Mouse (Mus musculus): Measurements from ENCODE around the gene Cttnbp2nl. TPM values are rescaled to one million over a fixed set of nuclear protein-coding genes. Genes with fewer than 3 reads are reported as not detected.
A peak's percentile ranks its signal among the peaks of the same experiment; 100 is the strongest.

The Cttnbp2nl gene
- polyA plus RNA-seq, 1 experiment from 2014 or later = 82.1 TPM

- Histone ChIP-seq H3K4me2 (replicated peaks; ENCODE audit: low read depth, low read length) (peak overlapping the region; percentile 70), H3K36me3 (ENCODE audit: insufficient read depth, low read length) (no peaks in the 10 kb centered on the region), H3K9me3 (ENCODE audit: low read length) (no peaks in the 10 kb centered on the region), H3K4me3 (ENCODE audit: low read depth, low read length) (peak overlapping the region; percentile 51), H3K9ac (replicated peaks; ENCODE audit: low read depth) (peak overlapping the region; percentile 58), H3K4me1 (ENCODE audit: insufficient read depth, low read depth, low read length) (no peaks in the 10 kb centered on the region), H3K27me3 (replicated peaks; ENCODE audit: insufficient read depth, low read length) (0 out of 2 replicates have a peak, but pooled peaks cover 7% of the 10 kb centered on the region), H3K27ac (ENCODE audit: low read length) (peak overlapping the region; percentile 71)
- peak; percentile 87 for DNase-seq (ENCODE audit: low spot score)
- WGBS = under 1% methylated on average over 48 of the region's 49 CpGs
- TF ChIP-seq CTCF (IDR thresholded peaks at IDR 0.05) (peak; percentile 89), EP300 (IDR thresholded peaks at IDR 0.05) (no peak)
- ATAC-seq = peak; percentile 88
These were observed 85.2 kb downstream of the Cttnbp2nl start for GRCm38 (mm10) chr3:104967548-104968300.

- Histone ChIP-seq H3K4me2 (replicated peaks; ENCODE audit: low read depth, low read length) (no peak overlapping the region), H3K4me1 (ENCODE audit: insufficient read depth, low read depth, low read length) (no peaks in the 10 kb centered on the region), H3K36me3 (ENCODE audit: insufficient read depth, low read length) (no peaks in the 10 kb centered on the region), H3K9me3 (ENCODE audit: low read length) (no peaks in the 10 kb centered on the region), H3K9ac (replicated peaks; ENCODE audit: low read depth) (no peak overlapping the region), H3K27me3 (replicated peaks; ENCODE audit: insufficient read depth, low read length) (0 out of 2 replicates have a peak, but pooled peaks cover 9% of the 10 kb centered on the region), H3K4me3 (ENCODE audit: low read depth, low read length) (no peak overlapping the region), H3K27ac (ENCODE audit: low read length) (no peak overlapping the region)
- ATAC-seq (no peak), DNase-seq (ENCODE audit: low spot score) (no peak)
- WGBS = 81% methylated on average over 7 of the region's 7 CpGs
- TF ChIP-seq EP300 (IDR thresholded peaks at IDR 0.05) (no peak), CTCF (IDR thresholded peaks at IDR 0.05) (no peak)
These were observed 86.9 kb downstream of the Cttnbp2nl start for GRCm38 (mm10) chr3:104965991-104966554.

- no peak overlapping the region for H3K4me2 ChIP-seq (replicated peaks; ENCODE audit: low read depth, low read length)
- no peaks in the 10 kb centered on the region for H3K36me3 ChIP-seq (ENCODE audit: insufficient read depth, low read length)
- H3K9ac ChIP-seq (replicated peaks; ENCODE audit: low read depth) = no peak overlapping the region
- ATAC-seq (no peak), DNase-seq (ENCODE audit: low spot score) (no peak)
- 66% methylated on average over 8 of the region's 8 CpGs for WGBS
- TF ChIP-seq EP300 (IDR thresholded peaks at IDR 0.05) (no peak), CTCF (IDR thresholded peaks at IDR 0.05) (no peak)
- H3K27ac ChIP-seq (ENCODE audit: low read length) = no peak overlapping the region
- no peaks in the 10 kb centered on the region for H3K4me1 ChIP-seq (ENCODE audit: insufficient read depth, low read depth, low read length)
- H3K9me3 ChIP-seq (ENCODE audit: low read length) = no peaks in the 10 kb centered on the region
- H3K27me3 ChIP-seq (replicated peaks; ENCODE audit: insufficient read depth, low read length) = peaks cover 16% of the 10 kb centered on the region; the same call in 1 of the 2 replicates
- H3K4me3 ChIP-seq (ENCODE audit: low read depth, low read length) = no peak overlapping the region
These were observed 87.7 kb downstream of the Cttnbp2nl start for GRCm38 (mm10) chr3:104965070-104965855.

- H3K4me3 ChIP-seq (ENCODE audit: low read depth, low read length) = no peak overlapping the region
- DNase-seq (ENCODE audit: low spot score) (no peak), ATAC-seq (no peak)
- TF ChIP-seq EP300 (IDR thresholded peaks at IDR 0.05) = no peak
- no peak for TF ChIP-seq CTCF (IDR thresholded peaks at IDR 0.05)
- no peak overlapping the region for H3K27ac ChIP-seq (ENCODE audit: low read length)
- no peak overlapping the region for H3K4me2 ChIP-seq (replicated peaks; ENCODE audit: low read depth, low read length)
- H3K9me3 ChIP-seq (ENCODE audit: low read length) = no peaks in the 10 kb centered on the region
- H3K27me3 ChIP-seq (replicated peaks; ENCODE audit: insufficient read depth, low read length) = peaks cover 20% of the 10 kb centered on the region; the same call in 1 of the 2 replicates
- no peaks in the 10 kb centered on the region for H3K4me1 ChIP-seq (ENCODE audit: insufficient read depth, low read depth, low read length)
- H3K9ac ChIP-seq (replicated peaks; ENCODE audit: low read depth) = no peak overlapping the region
- WGBS = 26% methylated on average over 12 of the region's 13 CpGs
- H3K36me3 ChIP-seq (ENCODE audit: insufficient read depth, low read length) = no peaks in the 10 kb centered on the region
These were observed 89.3 kb downstream of the Cttnbp2nl start for GRCm38 (mm10) chr3:104963331-104964276.

- ATAC-seq = no peak
- H3K27ac ChIP-seq (ENCODE audit: low read length) = no peak overlapping the region
- no peak overlapping the region for H3K4me2 ChIP-seq (replicated peaks; ENCODE audit: low read depth, low read length)
- H3K36me3 ChIP-seq (ENCODE audit: insufficient read depth, low read length) = no peaks in the 10 kb centered on the region
- TF ChIP-seq CTCF (IDR thresholded peaks at IDR 0.05) (no peak), EP300 (IDR thresholded peaks at IDR 0.05) (no peak)
- DNase-seq (ENCODE audit: low spot score) = peak; percentile 34
- WGBS = 3% methylated on average over 5 of the region's 5 CpGs
- H3K9ac ChIP-seq (replicated peaks; ENCODE audit: low read depth) = no peak overlapping the region
- H3K9me3 ChIP-seq (ENCODE audit: low read length) = no peaks in the 10 kb centered on the region
- no peaks in the 10 kb centered on the region for H3K4me1 ChIP-seq (ENCODE audit: insufficient read depth, low read depth, low read length)
- H3K27me3 ChIP-seq (replicated peaks; ENCODE audit: insufficient read depth, low read length) = peaks cover 20% of the 10 kb centered on the region; the same call in 1 of the 2 replicates
- peak overlapping the region; percentile 51; the same call in 1 of the 2 replicates for H3K4me3 ChIP-seq (ENCODE audit: low read depth, low read length)
These were observed 90.1 kb downstream of the Cttnbp2nl start for GRCm38 (mm10) chr3:104962866-104963265.

Data from lung, postnatal 0 days (tissue).